Mouse (Mus musculus) gastrocnemius, postnatal 36 days (tissue): Measurements from ENCODE around the gene Vamp4. TPM values are rescaled to one million over a fixed set of nuclear protein-coding genes. Genes with fewer than 3 reads are reported as not detected.

Experiments
- DNase-seq, 2 experiments: peaks; one replicate each; pipeline ENCODE4 v3.0.0; 2022
- intact Hi-C: fragments of 180-260 bp; cut with DNase I; formaldehyde crosslinking; loops from one replicate; pipeline ENCODE4 v1.15.1; 2025
- long read RNA-seq, 2 experiments: library from polyadenylated mRNA; stranded (forward); transcript quantifications; one replicate each; pipeline ENCODE4 v2.0.0; 2021
- total RNA-seq, 2 experiments: library from RNA; stranded (reverse); gene quantifications; 2 replicates each; pipeline ENCODE4 v1.2.3; 2021

Gene Vamp4
- 10 to 100 TPM; 13.9 to 15.3 TPM for total RNA-seq
- long read RNA-seq, experiment 1, transcript Vamp4-204 (8 exons, 1,461 nt), result major isoform, 11 of 14 reads
- long read RNA-seq, experiment 1, partial matches to known transcripts, result 0 of 14 reads
- long read RNA-seq, experiment 1, other reads (novel, unspliced or antisense), result 0 of 14 reads
- long read RNA-seq, experiment 2, transcript Vamp4-204 (8 exons, 1,461 nt), result major isoform, 27 of 33 reads
- long read RNA-seq, experiment 2, partial matches to known transcripts, result 0 of 33 reads
- long read RNA-seq, experiment 2, other reads (novel, unspliced or antisense), result 6 of 33 reads

DNA sequence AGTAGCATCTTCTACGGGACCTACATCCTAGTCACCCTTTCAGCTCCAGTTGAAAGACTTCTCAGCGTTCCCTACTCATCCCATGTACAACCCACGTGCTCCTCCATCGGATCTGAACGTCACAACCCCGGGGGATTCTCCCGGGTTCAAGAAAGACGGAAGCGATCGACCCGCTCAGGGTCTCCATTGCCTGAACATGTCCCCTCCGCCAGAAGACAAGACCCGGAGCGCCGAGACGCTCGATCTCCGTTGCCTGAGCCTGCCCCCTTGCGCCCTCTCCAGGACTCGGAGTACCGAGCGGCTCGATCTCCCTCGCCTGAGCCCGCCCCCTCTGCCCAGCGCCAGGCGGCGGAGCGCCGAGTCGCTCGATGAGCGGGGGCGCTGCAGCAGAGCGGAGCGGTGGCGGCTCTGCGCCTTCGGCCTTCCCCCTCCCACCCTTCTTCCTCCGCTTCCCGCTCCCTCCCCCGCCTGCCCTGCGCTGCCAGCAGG lies at the start of gene Vamp4:
Vamp4 (plus strand) TSS at position 256 of the 489 bp plus-strand sequence.
- DNase-seq, result peak; percentile 89 to 90
- intact Hi-C loops, result no loop called here

DNA sequence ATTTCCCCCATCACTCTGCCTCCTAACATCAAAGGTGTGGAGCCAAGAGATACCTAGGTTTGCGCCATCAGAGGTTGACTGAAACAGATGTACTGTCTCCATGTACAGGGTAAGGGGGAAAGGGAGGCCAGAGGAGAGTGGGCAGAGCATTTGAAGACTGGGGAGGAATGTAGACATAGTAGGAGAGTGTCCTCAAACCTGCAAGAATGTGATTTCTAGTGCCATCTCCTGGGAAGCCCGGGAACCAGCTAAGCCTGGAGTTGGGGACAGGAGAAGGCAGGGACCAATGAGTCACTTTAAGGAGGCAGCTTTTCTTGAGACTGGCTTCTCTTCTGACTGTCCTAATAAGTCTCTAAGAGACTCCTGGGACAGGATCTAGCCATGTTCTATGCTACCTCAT lies 40.7 kb upstream of the Vamp4 start:
- DNase-seq, result no peak
- intact Hi-C loops, result loop anchor here (10.0 kb wide), 1 partner anchor 175 kb away; no protein-coding TSS in a partner anchor

DNA sequence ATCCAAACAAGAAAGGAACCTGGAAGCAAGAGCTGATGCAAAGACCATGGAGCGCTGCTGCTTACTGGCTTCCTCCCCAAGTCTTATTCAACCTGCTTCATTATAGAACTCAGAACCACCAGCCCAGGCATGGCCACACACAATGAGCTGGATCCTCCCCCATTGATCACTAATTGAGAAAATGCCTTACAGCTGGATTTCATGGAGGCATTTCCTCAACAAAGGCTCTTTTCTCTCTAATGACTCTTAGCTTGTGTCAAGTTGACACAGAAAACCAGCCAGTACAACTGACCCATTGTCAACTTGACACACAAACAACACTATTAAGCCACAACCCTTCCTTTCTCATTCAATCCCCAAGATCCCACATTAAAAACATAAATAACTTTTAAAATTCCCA lies 39.6 kb upstream of the Vamp4 start:
- intact Hi-C loops, result loop anchor here (10.0 kb wide), 1 partner anchor 176 kb away; no protein-coding TSS in a partner anchor
- no peak for DNase-seq

DNA sequence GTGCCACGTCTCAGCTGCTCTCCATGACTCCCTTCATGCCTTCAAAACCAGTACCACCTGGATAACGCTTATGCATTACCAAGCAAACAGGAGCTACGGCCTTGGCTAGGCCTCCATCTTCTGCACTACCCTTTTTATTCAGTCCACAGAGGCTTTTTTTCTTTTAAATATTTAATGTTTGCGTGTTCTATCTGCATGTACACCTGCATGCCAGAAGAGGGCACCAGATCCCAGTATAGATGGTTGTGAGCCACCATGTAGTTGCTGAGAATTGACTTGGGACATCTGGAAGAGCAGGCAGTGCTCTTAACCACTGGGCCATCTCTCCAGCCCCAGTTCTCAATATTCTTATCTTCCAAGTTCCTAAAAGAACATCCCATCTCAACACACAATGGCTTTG lies 38.7 kb upstream of the Vamp4 start:
- no peak for DNase-seq
- intact Hi-C loops, result loop anchor here (10.0 kb wide), 1 partner anchor 177 kb away; no protein-coding TSS in a partner anchor

DNA sequence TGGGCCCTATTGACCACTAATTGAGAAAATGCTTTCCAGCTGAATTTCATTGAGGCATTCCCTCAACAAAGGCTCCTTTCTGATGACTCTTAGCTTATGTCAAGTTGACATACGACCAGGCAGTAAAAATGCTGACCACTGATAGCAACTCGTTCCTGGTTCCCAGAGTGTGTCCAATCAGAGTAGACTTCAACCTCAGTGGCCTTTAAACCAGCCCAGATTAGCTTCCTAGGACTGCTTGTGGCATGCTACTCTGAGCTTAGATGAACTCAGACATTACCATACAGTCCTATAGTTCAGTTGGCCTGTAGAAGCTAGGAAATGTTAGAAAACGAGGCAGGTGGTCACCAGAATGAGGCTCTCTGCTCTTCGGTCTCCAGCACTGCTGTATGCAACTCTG lies 38.0 kb upstream of the Vamp4 start:
- intact Hi-C loops, result loop anchor here (10.0 kb wide), 1 partner anchor 178 kb away; no protein-coding TSS in a partner anchor
- DNase-seq, result no peak

DNA sequence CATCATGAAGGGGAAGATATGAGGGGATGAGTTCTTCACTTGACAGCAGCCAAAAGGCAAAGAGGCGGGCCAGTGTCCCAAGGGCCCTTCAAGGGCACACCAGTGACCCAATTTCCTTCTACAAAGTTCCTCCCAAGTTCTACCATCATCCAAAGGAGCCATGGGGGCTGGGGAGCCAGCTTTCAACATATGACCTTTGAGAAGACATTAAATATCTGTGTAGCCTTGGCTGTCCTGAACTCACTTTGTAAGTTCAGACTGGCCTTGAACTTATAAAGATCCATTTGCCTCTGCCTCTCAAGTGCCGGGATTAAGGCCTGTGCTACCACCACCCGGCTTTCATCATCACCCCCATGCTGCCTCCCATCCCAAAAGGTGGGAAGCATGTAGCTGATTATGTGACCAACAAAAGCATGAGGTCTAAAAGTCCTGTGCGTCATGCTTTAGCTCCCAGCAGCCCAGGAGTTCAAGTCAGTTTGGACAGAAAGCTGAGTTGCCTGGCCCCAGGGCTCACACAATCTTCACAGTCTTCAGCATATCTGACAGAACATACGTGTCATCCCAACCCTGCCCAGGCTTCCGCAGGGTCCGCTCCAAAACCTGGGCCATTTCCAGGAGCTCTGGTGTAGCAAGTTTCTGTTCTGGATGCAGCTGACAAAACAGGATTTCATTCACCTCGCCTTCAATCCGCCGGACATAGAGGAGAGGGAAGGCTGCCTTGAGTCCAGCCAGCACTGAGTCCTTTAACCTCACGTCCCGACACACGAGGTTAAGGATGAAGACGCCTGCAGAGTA lies 36.4 kb upstream of the Vamp4 start:
- no peak for DNase-seq
- intact Hi-C loops, result loop anchor here (10.0 kb wide), 1 partner anchor 179 kb away; no protein-coding TSS in a partner anchor

DNA sequence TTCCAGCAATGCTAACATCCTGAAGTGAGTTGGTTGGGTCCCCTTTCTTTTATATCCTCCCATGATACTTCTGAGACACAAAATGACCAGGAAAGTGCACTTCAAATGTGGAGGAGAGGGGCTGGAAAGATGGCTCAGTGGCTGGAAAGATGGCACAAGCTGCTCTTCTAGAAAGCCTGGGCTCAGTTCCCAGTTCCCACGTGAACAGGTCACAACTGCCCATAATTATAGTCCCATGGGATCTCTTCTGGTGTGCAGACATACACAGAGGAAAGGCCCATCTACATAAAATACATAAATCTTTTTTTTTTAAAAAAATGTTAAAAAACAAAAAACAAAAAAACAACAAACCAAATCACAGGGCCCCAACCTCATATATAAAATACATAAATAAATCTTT lies 27.1 kb upstream of the Vamp4 start:
- no peak for DNase-seq
- intact Hi-C loops, result no loop called here

DNA sequence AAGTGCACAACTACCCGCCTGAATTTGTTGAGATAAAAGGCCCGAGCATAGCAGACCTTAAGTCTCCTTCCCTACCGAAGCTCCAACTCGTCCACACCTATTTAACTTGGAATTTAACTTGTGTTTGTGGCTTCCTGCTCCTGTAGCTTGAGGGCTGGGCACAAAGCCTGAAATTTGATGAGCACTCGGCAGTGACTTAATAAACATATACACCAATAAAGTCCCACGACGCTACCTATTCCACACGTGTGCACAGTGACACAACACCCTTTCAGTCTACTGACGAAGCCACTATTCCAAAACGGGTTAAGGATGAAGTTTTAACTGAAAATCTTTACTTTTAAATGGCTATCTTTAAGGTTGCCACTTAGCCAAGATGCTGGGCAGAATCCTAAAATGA lies 22.7 kb upstream of the Vamp4 start:
- intact Hi-C loops, result no loop called here
- DNase-seq, result no peak

DNA sequence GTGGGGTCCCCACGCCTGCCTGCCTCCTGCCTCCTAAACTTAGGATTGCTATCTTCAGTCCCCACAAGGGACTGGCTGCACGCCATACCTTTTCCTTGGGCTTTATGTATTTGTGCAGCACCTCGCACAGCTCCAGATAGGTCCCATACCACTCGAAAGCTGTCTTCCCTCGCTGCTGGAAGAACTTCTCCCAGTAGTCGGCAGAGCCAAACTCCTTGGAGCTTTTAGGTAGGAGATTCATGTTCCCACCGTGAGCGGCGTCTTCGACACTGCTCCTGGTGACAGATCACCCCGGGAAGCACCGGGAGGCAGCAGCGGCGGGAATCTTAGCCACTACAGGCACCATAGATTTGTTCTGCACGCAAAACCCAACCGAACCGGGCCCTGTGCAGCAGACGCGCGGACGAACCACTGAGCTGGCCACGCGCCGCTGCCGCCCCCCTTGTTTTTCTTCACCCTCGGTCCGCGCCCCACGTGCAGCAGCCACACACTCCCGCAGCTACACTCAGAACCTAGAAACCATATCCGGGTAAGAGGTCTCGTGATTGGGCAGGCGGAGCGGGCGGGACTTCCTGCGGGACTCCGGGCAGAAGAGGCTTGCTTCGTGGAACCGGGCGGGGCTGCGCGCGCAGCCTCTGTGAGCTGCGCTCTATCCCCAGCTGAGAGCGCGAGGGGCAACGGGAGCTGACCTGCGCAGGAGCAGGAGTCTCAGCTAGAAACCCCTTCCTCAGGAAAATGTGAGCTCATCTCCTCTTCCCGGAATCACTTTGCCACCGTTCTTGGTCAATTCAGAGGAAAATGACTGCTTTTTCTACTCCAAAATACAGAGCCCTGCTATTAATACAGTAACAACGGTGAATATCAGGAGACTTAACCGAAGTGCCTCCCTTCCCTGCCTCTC lies 22.0 kb upstream of the Vamp4 start, which contains the start of gene Mettl13:
Mettl13 (minus strand) TSS at position 536 of the 901 bp plus-strand sequence.
- peak; percentile 74 to 83 for DNase-seq
- intact Hi-C loops, result no loop called here

DNA sequence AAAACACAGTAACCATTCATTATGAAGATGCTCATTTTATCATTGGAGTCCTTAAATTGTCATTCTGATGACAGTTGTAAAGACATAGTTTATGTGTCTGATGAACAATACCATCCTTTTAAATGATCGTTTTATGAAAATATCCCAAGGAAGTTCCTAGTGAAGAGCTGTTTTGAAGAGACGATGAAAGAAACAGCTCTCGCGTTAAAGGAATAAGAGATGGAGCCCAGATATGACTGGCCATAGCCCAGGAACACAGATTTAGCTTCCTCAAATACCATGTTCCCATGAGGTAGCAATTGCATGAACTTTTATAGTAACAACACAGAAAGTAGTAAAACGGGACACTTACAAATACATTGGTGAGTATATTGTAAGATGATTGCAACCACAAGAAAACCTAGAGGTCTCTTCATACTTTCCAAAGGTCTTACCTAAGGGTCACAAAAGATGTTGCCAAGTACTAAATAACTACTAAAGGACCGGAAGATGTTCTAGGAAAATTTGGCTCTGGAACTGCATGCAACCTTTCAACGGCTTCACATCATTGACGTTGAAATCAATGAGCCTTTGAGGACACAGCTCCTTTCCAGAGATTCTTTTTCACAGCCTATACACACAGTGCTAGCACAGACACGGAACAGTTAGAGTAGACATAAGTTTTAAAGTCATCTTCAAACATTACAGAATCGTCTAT lies 21.2 kb upstream of the Vamp4 start:
- intact Hi-C loops, result no loop called here
- no peak for DNase-seq

DNA sequence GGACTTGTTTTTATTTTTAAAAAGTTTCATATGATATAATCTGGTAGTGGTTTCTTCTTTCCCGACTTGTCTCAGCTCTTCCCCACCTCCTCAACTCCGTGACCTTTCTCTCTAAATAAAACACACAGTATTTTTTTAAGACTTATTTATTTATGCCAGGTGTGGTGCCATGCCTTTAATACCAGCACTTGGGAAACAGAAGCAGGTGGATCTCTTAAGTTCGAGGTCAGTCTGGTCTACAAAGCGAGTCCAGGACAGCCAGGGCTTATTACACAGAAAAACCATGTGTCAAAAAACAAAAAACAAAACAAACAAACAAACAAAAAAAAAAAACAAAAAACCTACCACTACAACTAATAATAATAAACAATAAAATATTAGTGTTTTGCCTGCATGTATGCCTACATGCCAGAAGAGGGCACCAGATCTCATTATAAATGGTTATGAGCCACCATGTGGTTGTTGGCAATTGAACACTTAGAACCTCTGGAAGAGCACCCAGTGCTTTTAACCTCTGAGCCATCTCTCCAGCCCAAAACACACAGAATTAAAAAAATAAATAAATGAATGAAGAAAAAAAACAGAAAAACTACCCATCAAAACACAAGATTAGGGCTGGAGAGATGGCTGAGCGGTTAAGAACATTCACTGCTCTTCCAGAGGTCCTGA lies 20.6 kb upstream of the Vamp4 start:
- no peak for DNase-seq
- intact Hi-C loops, result loop anchor here (2.0 kb wide), 1 partner anchor 115 kb away; no protein-coding TSS in a partner anchor

DNA sequence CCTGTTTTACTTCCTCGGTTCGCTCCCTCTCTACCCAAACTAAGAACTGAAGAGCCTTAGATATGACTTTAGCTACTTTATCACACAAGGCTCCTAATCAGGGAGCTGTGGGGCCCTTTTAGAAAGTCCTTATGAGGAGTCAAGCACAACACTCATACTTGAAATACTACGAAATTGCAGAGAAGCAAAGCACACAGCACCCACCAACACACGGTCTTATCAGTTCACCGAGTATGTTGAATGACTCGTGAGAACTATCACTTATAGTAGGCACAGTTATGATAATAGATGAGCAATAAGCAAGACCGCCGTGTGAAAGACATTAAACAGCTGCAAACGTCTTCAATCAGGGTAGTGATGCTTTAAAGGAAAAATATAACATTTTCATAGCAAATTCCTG lies 17.4 kb upstream of the Vamp4 start:
- no peak for DNase-seq
- intact Hi-C loops, result no loop called here

DNA sequence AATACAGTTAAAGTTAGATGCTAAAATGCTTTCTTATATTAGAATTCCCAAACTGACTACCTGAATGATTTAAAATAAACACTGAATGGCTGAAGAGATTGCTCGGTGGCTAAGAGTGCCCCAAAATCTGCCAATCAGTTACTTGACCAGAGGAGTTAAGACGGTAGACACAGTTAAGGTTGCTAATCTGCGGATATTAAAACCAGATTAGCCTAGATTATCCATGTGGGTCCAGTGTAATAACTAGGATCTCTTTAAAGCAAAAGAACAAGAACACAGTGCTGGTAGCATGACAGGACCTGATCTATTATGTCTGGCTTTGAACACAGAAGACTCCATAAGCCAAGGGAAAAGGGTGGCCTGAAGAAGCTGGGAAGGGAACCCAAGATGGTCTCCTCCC lies 16.1 kb upstream of the Vamp4 start:
- no peak for DNase-seq
- intact Hi-C loops, result no loop called here

DNA sequence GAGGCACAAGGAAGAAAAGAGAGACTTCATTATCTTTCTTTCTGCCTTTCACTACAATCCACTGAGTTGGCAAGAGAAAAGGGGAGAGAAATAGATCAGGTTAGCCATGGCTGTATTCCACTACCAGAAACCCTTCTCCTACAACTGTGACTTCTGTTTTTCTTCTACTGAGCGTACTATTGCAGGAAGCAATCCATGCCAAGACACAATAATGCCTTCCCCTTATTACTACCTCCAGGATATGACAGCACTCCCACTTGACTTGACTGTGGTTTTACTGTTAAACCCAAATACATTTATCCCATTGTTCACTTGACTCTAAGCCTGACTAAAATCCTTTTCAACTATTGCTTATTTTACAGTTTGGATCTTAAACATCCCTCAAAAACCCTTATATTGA lies 7.1 kb upstream of the Vamp4 start:
- no peak for DNase-seq
- intact Hi-C loops, result no loop called here

DNA sequence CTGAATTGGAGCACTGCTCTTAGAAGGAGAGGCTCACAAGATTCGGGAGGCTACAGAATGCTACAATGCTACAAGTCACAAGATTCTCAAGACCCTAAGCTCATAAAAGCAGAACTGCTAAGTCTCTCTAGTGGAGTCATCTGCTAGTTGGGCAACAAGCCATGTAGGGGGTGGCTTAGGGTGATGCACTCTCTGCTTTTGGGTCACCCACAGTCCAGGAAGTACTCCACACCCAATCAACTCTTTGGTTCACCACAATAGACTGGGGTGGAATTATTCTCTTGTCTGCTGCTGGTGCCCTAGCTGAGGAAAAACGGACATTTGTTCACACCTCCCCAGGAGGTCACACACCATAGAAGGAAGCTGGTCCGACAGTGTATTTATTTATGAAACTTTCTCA lies 5.3 kb upstream of the Vamp4 start:
- no peak for DNase-seq
- intact Hi-C loops, result no loop called here

DNA sequence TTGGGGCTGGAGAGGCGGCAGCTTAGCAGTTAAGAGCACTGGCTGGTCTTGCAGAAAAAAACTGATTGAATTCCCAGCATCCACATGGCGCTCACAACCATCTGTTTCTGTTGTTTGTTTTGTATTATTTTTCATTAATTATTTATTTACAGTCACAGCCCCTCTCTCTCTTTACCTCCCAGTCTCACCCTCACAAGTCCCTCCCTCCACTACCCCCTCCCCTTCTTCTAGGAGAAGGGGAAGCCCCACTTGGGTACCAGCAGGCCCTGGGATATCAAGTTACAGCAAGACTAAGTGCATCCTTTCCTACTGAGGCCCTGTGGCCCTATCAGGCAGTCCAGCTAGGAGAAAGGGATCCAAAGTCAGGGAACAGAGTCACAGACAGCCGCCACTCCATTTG lies 3.0 kb upstream of the Vamp4 start:
- DNase-seq, result no peak
- intact Hi-C loops, result no loop called here

DNA sequence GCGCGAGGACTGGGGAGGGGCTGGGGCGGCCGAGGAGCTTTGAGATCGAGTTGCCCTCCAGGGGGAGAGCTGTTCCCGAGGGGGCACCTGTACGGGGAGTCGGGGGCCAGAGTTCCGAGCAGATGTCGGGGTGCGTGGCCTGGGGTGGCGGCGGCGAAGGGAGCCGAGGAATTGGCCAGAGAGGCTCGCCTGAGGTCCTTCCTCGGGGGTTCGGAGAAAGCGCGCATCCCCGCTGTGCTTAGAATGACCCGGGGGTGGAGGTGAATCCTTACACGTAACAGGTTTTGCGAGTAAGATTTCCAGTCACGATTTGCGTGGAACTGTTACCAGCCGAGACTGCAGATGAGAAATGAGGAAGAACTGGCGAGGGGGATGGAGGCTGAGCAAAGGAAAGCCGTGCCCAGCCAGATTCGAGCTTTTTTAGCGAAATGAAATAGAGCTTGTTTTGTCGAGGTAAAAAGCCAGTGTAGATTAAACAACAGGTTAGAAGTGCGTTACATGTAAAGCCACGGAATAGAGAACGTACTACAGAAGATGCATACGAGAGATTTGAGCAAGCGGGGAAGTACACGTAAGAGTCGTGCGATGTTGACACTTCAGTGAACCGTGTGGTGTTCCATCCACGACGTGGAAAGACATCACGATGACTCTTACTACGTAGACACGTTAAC lies 751 bp downstream of the Vamp4 start:
- DNase-seq, result peak in 1 of 2 experiments; percentile 41
- intact Hi-C loops, result no loop called here

DNA sequence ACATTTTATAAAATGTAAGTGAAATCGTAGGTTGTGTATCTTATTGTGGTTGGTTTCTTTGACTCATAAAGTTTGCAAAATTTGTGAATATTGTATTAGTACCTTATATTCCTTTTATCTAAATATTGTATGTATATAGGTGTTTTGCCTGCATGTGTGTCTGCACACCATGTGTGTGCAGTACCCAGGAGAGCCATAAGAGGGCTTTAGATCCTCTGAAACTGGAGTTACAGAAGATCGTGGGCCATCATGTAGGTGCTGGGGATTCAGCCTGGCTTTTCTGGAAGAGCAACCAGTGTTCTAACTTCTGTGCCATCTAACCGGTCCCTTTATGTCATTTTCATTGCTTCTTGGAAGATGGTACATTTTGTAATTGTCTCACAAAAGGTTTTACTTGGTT lies 4.8 kb downstream of the Vamp4 start:
- intact Hi-C loops, result no loop called here
- no peak for DNase-seq

DNA sequence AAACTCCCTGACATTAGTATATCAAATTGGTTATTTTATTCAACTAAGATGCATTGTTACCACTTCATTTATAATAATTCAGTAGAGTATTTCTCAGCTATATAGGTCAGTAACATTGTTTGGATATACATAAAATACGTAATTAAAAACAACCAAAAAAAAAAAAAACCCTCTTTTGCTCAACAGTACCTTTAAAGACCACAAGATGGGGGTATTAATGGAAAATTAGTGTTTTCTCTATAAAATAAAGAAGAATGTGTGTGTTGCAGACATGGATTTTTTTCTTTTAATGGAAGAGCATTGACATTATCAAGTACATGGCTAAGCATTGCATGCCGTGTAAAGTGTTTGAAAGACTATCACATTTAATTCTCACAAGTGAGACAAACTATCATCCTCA lies 12.6 kb downstream of the Vamp4 start:
- DNase-seq, result no peak
- intact Hi-C loops, result no loop called here
